Mouse (Mus musculus) left cerebral cortex, postnatal 4 days (tissue): Measurements from ENCODE around the gene Wdr61. TPM values are rescaled to one million over a fixed set of nuclear protein-coding genes. Genes with fewer than 3 reads are reported as not detected.

Experiments
- DNase-seq: peaks from one replicate; pipeline ENCODE4 v3.0.0-alpha.2; 2022
- intact Hi-C: fragments of 180-260 bp; cut with DNase I; formaldehyde crosslinking; loops from one replicate; pipeline ENCODE4 v1.15.1; 2025
- microRNA-seq: library from miRNA; unstranded; fragments of <30 nt; microRNA quantifications from one replicate; pipeline ENCODE4 v1.2.0, GENCODE M21; 2022
- total RNA-seq, 2 experiments: library from RNA; stranded (reverse); gene quantifications; 2 replicates each; pipeline ENCODE4 v1.2.3; 2021

Gene Wdr61
- total RNA-seq, 2 experiments from 2014 or later, result 50.9 to 56.9 TPM

- intact Hi-C loops, result no loop called here
Measured at GRCm38 (mm10) chr9:54687246-54688236, 46.8 kb downstream of the Wdr61 start.

GRCm38 (mm10) chr9:54683814-54684605 is 50.3 kb downstream of the Wdr61 start:
- DNase-seq, result no peak
- intact Hi-C loops, result no loop called here

More at GRCm38 (mm10) chr9:54687246-54688236, 46.8 kb downstream of the Wdr61 start:
- no peak for DNase-seq

DNA sequence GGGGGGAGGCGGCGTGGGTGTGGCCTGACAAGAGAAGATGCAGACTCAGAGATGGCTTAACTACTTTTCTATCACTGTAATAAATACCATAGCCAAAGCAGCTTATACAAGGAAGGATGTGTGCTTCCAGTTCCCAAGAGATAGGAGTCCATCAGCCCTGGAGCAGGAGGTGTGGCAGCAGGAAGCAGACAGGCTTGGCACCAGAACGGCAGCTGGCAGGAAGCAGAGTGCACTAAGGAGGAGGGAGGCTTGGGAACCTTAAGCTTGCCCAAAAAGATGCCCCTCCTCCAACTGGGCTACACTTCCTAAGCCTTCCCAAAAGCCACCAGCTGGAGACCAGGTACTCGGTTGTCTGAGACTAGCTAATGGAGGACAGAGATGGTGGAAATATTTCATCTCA is 51.5 kb downstream of the Wdr61 start:
- intact Hi-C loops, result no loop called here
- DNase-seq, result peak; percentile 75

DNA sequence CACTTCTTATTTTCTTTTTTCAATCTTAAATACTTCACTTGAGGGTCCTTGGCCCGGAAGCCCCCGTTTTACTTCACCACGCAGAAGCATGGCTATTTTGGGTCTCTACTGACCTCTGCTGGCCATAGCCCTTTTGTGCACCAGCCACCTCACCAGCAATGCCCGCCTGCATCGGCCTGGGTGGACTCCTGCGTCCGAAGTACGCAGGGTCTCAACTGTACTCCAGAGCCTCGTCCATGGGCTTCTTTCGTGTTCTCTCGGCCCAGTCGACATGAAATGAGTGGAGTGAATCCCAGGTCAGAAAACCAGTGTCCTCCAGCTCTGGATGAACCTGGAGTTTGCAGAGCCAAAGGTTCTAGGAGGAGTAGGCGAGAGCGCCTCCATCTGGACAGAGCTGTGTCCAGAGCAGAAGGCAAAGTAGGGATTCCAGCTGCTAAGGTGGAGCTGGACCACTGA is 57.8 kb downstream of the Wdr61 start:
- DNase-seq, result peak; percentile 81
- intact Hi-C loops, result loop anchor here (2.0 kb wide), 1 partner anchor 62 kb away; no protein-coding TSS in a partner anchor

DNA sequence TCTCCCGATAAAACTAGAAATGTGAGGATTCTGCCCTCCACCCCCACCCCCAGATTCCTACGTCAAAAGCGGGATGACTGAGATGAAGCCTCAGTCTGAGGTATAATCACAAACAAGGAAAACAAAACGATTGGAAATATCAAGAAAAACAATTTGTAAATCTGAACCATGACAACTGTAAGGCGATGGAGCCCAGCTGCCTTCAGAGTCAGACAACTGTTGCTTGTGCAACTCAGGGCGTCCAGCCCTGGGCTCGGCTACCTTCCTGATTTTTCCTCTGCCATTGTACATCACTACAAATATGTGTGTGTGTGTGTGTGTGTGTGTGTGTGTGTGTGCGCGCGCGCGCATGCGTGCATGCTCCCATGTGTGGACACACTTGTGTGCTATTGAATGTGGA is 60.4 kb downstream of the Wdr61 start:
- intact Hi-C loops, result no loop called here

GRCm38 (mm10) chr9:54671962-54672361 is 62.4 kb downstream of the Wdr61 start:
- intact Hi-C loops, result no loop called here

More for the DNA sequence above, 60.4 kb downstream of the Wdr61 start:
- no peak for DNase-seq

DNA sequence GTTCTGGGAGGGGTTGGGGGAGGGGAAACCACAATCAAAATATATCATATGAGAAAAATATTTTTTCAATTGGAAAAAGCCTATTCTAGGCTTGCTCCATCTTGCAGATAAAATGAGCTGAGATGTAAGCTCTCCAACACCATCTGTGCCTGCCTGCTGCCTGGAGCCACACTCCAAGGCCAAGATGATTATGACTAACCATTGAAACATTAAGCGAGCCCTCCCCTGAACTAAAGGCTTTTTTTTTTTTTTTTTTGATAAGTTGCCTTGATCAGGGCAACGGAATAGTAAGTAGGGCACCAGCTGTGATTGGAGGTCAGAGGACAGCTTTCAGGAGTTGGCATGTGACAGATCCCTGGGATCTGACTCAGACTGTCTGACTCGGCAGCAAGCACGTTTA is 65.9 kb downstream of the Wdr61 start:
- intact Hi-C loops, result no loop called here
- DNase-seq, result no peak

More at GRCm38 (mm10) chr9:54671962-54672361, 62.4 kb downstream of the Wdr61 start:
- no peak for DNase-seq

- no peak for DNase-seq
- intact Hi-C loops, result no loop called here
Measured at GRCm38 (mm10) chr9:54666116-54666515, 68.2 kb downstream of the Wdr61 start.

Small RNA genes within 50 kb of the gene (microRNA-seq; reads per million reads assigned to microRNA genes)
- gene Mir5710, result not detected

Other genes with a start within 250 kb of the Wdr61 start
- gene Dmxl2, start 232.9 kb downstream of the Wdr61 start, total RNA-seq, result 100 to 1,000 TPM; 168 to 174 TPM
- gene Sh2d7, start 195.5 kb downstream of the Wdr61 start, total RNA-seq, result not detected
- gene Cib2, start 174.3 kb downstream of the Wdr61 start, total RNA-seq, result 10 to 100 TPM; 53.1 to 56.9 TPM
- gene Idh3a, start 148.2 kb downstream of the Wdr61 start, total RNA-seq, result 100 to 1,000 TPM; 134 to 138 TPM
- 10 to 100 TPM; 37.5 to 43.1 TPM for gene Acsbg1, start 72.6 kb downstream of the Wdr61 start, total RNA-seq
- gene Dnaja4, start 35.6 kb downstream of the Wdr61 start, total RNA-seq, result 10 to 100 TPM; 11.8 to 13.0 TPM
- gene Crabp1, start 30.2 kb upstream of the Wdr61 start, total RNA-seq, result 10 to 100 TPM; 14.1 to 20.7 TPM
- gene Ireb2, start 129.3 kb upstream of the Wdr61 start, total RNA-seq, result 10 to 100 TPM; 88.0 to 92.8 TPM
- gene Hykk, start 182.8 kb upstream of the Wdr61 start, total RNA-seq, result 1 to 10 TPM; 1.9 TPM
- gene Psma4, start 216.3 kb upstream of the Wdr61 start, total RNA-seq, result 100 to 1,000 TPM; 163 to 170 TPM
- gene AY074887, start 216.5 kb upstream of the Wdr61 start, total RNA-seq, result not detected
- gene Chrna5, start 246.4 kb upstream of the Wdr61 start, total RNA-seq, result 1 to 10 TPM; 7.3 to 7.9 TPM